Mouse (Mus musculus) testis, adult 2 months (tissue): ENCODE results near the gene Arhgap8. TPM values are rescaled to one million over a fixed set of nuclear protein-coding genes. Genes with fewer than 3 reads are reported as not detected.
A peak's percentile ranks its signal among the peaks of the same experiment; 100 is the strongest.

Source experiments
- H3K27ac ChIP-seq: fragments of 200-500 bp; 2 replicates; pipeline ENCODE4 v1.5.1; 2012; ENCODE audit warnings: low read depth, low read length; ENCODE audit not compliant: control insufficient read depth, insufficient read depth
- H3K27me3 ChIP-seq: fragments of 200-500 bp; 2 replicates; pipeline ENCODE4 v1.6.1; 2012; ENCODE audit warnings: mild to moderate bottlenecking, low read length, moderate library complexity; ENCODE audit not compliant: control insufficient read depth, insufficient read depth
- H3K36me3 ChIP-seq: fragments of 200-500 bp; 2 replicates; pipeline ENCODE4 v1.6.1; 2012; ENCODE audit warnings: mild to moderate bottlenecking, low read length; ENCODE audit not compliant: control insufficient read depth, insufficient read depth
- H3K4me1 ChIP-seq: fragments of 200-500 bp; 2 replicates; pipeline ENCODE4 v1.6.1; 2012; ENCODE audit warnings: low read length; ENCODE audit not compliant: control insufficient read depth, insufficient read depth
- H3K4me3 ChIP-seq: fragments of 200-500 bp; 2 replicates; pipeline ENCODE4 v1.5.1; 2012; ENCODE audit warnings: low read depth, mild to moderate bottlenecking, low read length, moderate library complexity, mixed read lengths; ENCODE audit not compliant: control insufficient read depth
- CTCF ChIP-seq: fragments of 200-500 bp; IDR thresholded peaks from 2 replicates; pipeline ENCODE4 v1.5.1; 2012; ENCODE audit warnings: low read depth, mild to moderate bottlenecking, inconsistent platforms, low read length, moderate library complexity; ENCODE audit not compliant: control insufficient read depth, insufficient read depth, insufficient replicate concordance
- POLR2A ChIP-seq: fragments of 200-500 bp; IDR thresholded peaks from 2 replicates; pipeline ENCODE4 v1.6.1; 2012; ENCODE audit warnings: low read depth, mild to moderate bottlenecking, inconsistent platforms, low read length, moderate library complexity; ENCODE audit not compliant: control insufficient read depth
- polyA plus RNA-seq: library from polyadenylated mRNA; depleted of rRNA; stranded (reverse); fragments of >200 nt; gene quantifications from 2 replicates; pipeline ENCODE4 v1.2.3, GENCODE M21; 2012

Gene Arhgap8
- polyA plus RNA-seq, 1 experiment = 3.1 TPM

- Histone ChIP-seq H3K27me3 (no peaks in the 10 kb centered on the region), H3K36me3 (no peaks in the 10 kb centered on the region), H3K4me3 (no peak overlapping the region), H3K27ac (no peak overlapping the region), H3K4me1 (peaks cover 14% of the 10 kb centered on the region)
- no peak for TF ChIP-seq CTCF
Observed at GRCm38 (mm10) chr15:84677943-84678342, 41.9 kb upstream of the Arhgap8 start.

- no peak for TF ChIP-seq POLR2A
- peak; percentile 25; the same call in 1 of the 2 replicates for TF ChIP-seq CTCF
- Histone ChIP-seq H3K4me3 (no peak overlapping the region), H3K27ac (no peak overlapping the region), H3K27me3 (no peaks in the 10 kb centered on the region), H3K4me1 (peaks cover 14% of the 10 kb centered on the region), H3K36me3 (no peaks in the 10 kb centered on the region)
Observed at GRCm38 (mm10) chr15:84679090-84679489, 40.8 kb upstream of the Arhgap8 start.

- H3K27ac ChIP-seq = no peak overlapping the region
- H3K4me3 ChIP-seq = no peak overlapping the region
- TF ChIP-seq POLR2A (no peak), CTCF (no peak)
- H3K4me1 ChIP-seq = peaks cover 14% of the 10 kb centered on the region
- no peaks in the 10 kb centered on the region for H3K27me3 ChIP-seq
- H3K36me3 ChIP-seq = no peaks in the 10 kb centered on the region
Observed at GRCm38 (mm10) chr15:84679794-84680193, 40.1 kb upstream of the Arhgap8 start.

GRCm38 (mm10) chr15:84680545-84681454 lies 39.1 kb upstream of the Arhgap8 start:
- TF ChIP-seq POLR2A (peak; percentile 49; the same call in 1 of the 2 replicates), CTCF (no peak)
- Histone ChIP-seq H3K36me3 (no peaks in the 10 kb centered on the region), H3K27me3 (no peaks in the 10 kb centered on the region), H3K4me3 (peak overlapping the region; percentile 81), H3K4me1 (peaks cover 14% of the 10 kb centered on the region), H3K27ac (no peak overlapping the region)

GRCm38 (mm10) chr15:84681455-84682193 lies 38.2 kb upstream of the Arhgap8 start:
- Histone ChIP-seq H3K36me3 (no peaks in the 10 kb centered on the region), H3K27me3 (no peaks in the 10 kb centered on the region), H3K4me3 (peak overlapping the region; percentile 81), H3K27ac (peak overlapping the region; percentile 12; the same call in 1 of the 2 replicates), H3K4me1 (peaks cover 14% of the 10 kb centered on the region)
- no peak for TF ChIP-seq CTCF
- TF ChIP-seq POLR2A = no peak

- H3K27ac ChIP-seq = no peak overlapping the region; the same call in 1 of the 2 replicates
- peaks cover 14% of the 10 kb centered on the region for H3K4me1 ChIP-seq
- no peaks in the 10 kb centered on the region for H3K27me3 ChIP-seq
- H3K4me3 ChIP-seq = no peak overlapping the region
- no peak for TF ChIP-seq POLR2A
- H3K36me3 ChIP-seq = no peaks in the 10 kb centered on the region
Observed at GRCm38 (mm10) chr15:84682206-84682605, 37.6 kb upstream of the Arhgap8 start.

- H3K27ac ChIP-seq = no peak overlapping the region
- no peaks in the 10 kb centered on the region for H3K27me3 ChIP-seq
- no peak overlapping the region for H3K4me3 ChIP-seq
- no peaks in the 10 kb centered on the region for H3K36me3 ChIP-seq
- peaks cover 14% of the 10 kb centered on the region for H3K4me1 ChIP-seq
- TF ChIP-seq POLR2A (no peak), CTCF (no peak)
Observed at GRCm38 (mm10) chr15:84682821-84683220, 37.0 kb upstream of the Arhgap8 start.
